Mouse (Mus musculus): ENCODE data around the gene Zc3h7b.

DNA sequence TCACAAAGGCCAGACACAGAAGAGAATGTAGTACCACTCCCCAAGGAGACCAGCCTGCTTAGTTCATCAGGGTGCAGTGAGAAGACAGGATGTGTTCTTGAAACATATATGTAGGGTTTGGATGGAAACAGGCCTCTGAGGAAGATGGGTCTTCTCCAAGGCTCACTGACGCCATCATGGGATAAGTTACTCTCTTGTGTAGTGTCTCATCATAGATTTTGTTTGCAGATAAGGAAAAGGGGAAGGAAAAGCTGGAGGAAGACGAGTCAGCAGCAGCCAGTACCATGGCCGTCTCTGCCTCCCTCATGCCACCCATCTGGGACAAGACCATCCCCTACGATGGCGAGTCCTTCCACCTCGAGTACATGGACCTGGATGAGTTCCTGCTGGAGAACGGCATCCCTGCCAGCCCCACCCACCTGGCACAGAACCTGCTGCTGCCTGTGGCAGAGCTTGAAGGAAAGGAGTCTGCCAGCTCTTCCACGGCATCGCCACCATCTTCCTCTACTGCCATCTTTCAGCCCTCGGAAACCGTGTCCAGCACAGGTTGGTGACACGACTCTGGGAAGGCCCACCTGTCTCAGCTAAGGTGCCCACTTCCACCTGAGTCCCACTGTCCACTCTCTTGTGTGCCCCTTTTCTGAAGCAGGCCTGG lies 70.0 kb downstream of the Zc3h7b start:
- TF ChIP-seq CTCF (IDR thresholded peaks at IDR 0.05; ENCODE audit: low read depth) = no peak
- no peak for TF ChIP-seq EP300 (optimal IDR thresholded peaks at IDR 0.05)
